Mouse (Mus musculus) olfactory bulb, adult 2 months (tissue): Measurements from ENCODE around the gene Styx. TPM values are rescaled to one million over a fixed set of nuclear protein-coding genes. Genes with fewer than 3 reads are reported as not detected.
A peak's percentile ranks its signal among the peaks of the same experiment; 100 is the strongest.
"Not testable (repeated sequence)": the region's sequence is repeated elsewhere in the genome, so short reads cannot be mapped to it uniquely, and the experiment has no call there.

Experiments used
- H3K27ac ChIP-seq: fragments of 200-500 bp; 2 replicates; pipeline ENCODE4 v1.5.1; 2012; ENCODE audit warnings: low read depth, low read length; ENCODE audit not compliant: insufficient read depth
- H3K4me1 ChIP-seq: fragments of 200-500 bp; 2 replicates; pipeline ENCODE4 v1.6.1; 2012; ENCODE audit warnings: low read length; ENCODE audit not compliant: control insufficient read depth, insufficient read depth
- H3K4me3 ChIP-seq: fragments of 200-500 bp; 2 replicates; pipeline ENCODE4 v1.5.1; 2012; ENCODE audit warnings: mild to moderate bottlenecking, low read depth, low read length, moderate library complexity; ENCODE audit not compliant: insufficient read depth
- CTCF ChIP-seq: fragments of 200-500 bp; IDR thresholded peaks from 2 replicates; pipeline ENCODE4 v1.5.1; 2012; ENCODE audit warnings: low read depth, mild to moderate bottlenecking, low read length, moderate library complexity; ENCODE audit not compliant: insufficient read depth
- POLR2A ChIP-seq: fragments of 200-500 bp; IDR thresholded peaks from 2 replicates; pipeline ENCODE4 v1.6.1; 2012; ENCODE audit warnings: mild to moderate bottlenecking, low read depth, low read length, moderate library complexity; ENCODE audit not compliant: insufficient read depth
- WGBS: fragments of 180-500 bp; shearing (Covaris S2); methylation state at CpG from one replicate; pipeline ENCODE4 v1.1.7; 2018; 5-methylcytosine and 5-hydroxymethylcytosine counted together
- polyA plus RNA-seq: library from polyadenylated mRNA; stranded (reverse); fragments of >200 nt; gene quantifications from 2 replicates; pipeline ENCODE4 v1.2.4, GENCODE M21; 2012; ENCODE audit warnings: low replicate concordance; ENCODE audit not compliant: missing spikeins, insufficient read depth, insufficient read length

Styx gene
- polyA plus RNA-seq, 1 experiment = not detected

- no peak overlapping the region for H3K27ac ChIP-seq
- TF ChIP-seq POLR2A (no peak), CTCF (no peak)
- peaks cover 8% of the 10 kb centered on the region for H3K4me1 ChIP-seq
- H3K4me3 ChIP-seq = no peak overlapping the region
- WGBS = no CpG with 5 or more reads among the region's 1 CpGs
These were observed 105.6 kb downstream of the Styx start for GRCm38 (mm10) chr14:45456502-45456846.

DNA sequence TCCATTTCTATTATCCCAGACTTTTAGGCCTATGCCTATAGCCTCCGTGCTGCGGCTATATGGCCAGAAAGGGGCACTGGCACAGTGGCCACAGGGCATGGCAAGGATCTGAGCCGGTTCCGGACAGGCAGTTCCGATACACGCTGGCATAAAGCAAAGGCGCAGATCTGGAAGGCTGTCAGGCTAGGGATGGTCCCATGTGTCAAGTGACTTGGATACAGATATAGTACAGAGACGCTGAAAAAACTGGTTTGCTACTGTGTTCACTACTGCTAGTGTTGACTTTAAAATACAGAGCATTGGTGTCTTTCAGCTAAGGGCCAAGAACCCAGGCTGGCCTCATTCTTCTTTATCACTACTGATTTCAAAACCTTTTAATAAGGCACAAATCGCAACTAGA, 106.1 kb downstream of the Styx start:
- Histone ChIP-seq H3K27ac (no peak overlapping the region), H3K4me3 (no peak overlapping the region), H3K4me1 (peaks cover 8% of the 10 kb centered on the region)
- TF ChIP-seq CTCF (no peak), POLR2A (no peak)
- WGBS = 82% methylated on average over 9 of the region's 9 CpGs

DNA sequence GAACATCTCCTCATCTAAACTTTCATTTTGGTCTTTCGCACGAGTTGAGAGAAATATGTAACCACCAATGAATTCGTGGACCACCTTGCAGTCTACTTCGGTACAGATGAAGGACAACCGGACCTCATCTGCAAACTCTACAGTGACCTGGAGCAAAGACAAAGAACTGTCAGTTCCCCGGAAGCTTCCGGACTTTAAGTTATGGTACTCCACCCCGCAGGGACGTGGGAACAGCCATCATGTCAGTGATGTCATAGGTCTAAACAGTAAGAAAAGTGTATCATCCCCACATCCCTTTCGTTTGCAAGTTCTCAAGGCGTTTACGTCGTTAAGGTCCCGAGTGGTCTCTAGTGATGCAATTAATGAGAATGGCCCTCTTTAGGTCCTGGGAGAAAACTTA, 109.0 kb downstream of the Styx start:
- no peak for TF ChIP-seq POLR2A
- Histone ChIP-seq H3K4me1 (peaks cover 12% of the 10 kb centered on the region; the same call in 1 of the 2 replicates), H3K4me3 (no peak overlapping the region), H3K27ac (no peak overlapping the region)
- WGBS = 92% methylated on average over 14 of the region's 14 CpGs

- Histone ChIP-seq H3K27ac (no peak overlapping the region), H3K4me3 (no peak overlapping the region), H3K4me1 (peaks cover 12% of the 10 kb centered on the region; the same call in 1 of the 2 replicates)
- 94% methylated on average over 10 of the region's 10 CpGs for WGBS
- TF ChIP-seq POLR2A = no peak
- no peak for TF ChIP-seq CTCF
These were observed 109.6 kb downstream of the Styx start for GRCm38 (mm10) chr14:45460491-45460890.

DNA sequence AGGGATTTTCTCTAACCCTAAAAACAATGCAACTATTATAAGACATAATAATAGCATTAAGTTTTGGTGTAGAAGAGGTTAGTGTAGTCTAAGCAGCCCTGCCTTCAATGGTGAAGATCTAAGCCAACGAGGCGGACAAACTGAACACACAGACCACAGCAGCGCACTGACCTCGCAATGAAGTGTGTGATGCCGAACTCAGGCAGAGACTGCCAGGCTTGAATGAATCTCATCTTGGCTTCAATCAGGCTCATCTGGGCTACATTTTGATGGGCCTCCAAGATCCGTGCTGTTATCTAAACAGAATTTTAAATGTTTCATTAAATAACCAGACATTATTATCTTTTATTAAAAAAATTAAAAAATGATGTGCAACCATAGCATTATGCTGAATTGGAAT, 111.1 kb downstream of the Styx start:
- Histone ChIP-seq H3K27ac (no peak overlapping the region), H3K4me3 (no peak overlapping the region), H3K4me1 (peaks cover 11% of the 10 kb centered on the region; the same call in 1 of the 2 replicates)
- no peak for TF ChIP-seq CTCF
- no peak for TF ChIP-seq POLR2A
- WGBS = 74% methylated on average over 6 of the region's 6 CpGs

- Histone ChIP-seq H3K27ac (no peak overlapping the region), H3K4me1 (peaks cover 10% of the 10 kb centered on the region; the same call in 1 of the 2 replicates), H3K4me3 (no peak overlapping the region)
- TF ChIP-seq POLR2A = no peak
- TF ChIP-seq CTCF = no peak
- 25% methylated on average over 6 of the region's 6 CpGs for WGBS
These were observed 111.5 kb downstream of the Styx start for GRCm38 (mm10) chr14:45462374-45462773.

DNA sequence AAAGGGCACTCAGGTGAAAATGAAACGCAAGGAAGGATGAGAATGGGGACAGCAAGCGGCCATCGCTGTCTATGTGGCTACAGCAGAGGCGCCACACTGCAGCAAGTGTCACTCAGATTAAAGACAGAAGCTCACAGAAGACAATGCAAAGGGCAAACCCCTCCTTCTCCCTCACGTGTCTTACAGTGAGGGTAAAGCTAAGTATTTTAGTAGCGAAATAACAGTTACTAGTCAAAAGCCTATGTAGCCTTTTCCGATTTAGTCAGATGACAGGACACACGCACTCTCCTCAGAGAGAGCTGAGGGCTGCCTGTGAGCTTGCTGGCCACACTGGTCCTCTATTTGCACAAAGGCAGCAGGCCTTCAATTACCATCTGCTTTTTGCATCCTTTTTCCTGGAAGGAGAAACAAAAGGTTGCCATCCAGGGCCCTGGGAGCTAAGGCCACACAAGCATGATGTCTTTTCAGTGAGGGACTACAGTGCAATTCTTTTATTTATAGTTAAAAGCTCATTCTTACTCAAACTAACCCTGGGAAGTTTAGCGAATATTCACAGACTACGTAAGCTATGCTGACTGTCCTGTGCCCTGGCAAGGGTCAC, 112.1 kb downstream of the Styx start:
- WGBS = 63% methylated on average over 10 of the region's 10 CpGs

DNA sequence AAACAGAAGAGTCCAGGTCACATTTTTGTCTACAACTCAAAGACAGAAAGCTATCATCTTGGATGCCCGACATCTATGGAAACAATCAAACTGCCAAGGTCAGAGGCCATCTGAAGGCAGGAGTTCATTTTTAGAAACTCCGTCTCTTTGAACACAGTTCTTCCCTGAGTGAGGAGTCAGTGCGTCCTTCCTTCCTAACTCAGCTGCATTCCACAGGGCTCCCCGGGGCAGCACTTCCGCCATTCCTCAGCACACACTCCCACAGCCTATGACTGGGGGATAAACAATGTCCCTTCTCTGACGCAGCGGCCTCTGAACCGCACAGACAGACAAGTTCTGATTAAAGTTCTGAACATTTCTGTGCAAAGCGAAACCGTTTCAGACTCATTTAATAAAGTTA, 112.7 kb downstream of the Styx start:
- 0 out of 2 replicates have a peak overlapping the region, but pooled peaks have one; percentile 27 for H3K27ac ChIP-seq
- H3K4me3 ChIP-seq = no peak overlapping the region
- TF ChIP-seq POLR2A = no peak
- no peak for TF ChIP-seq CTCF
- H3K4me1 ChIP-seq = peaks cover 10% of the 10 kb centered on the region; the same call in 1 of the 2 replicates
- WGBS = 44% methylated on average over 10 of the region's 10 CpGs

More for the DNA sequence above, 112.1 kb downstream of the Styx start:
- TF ChIP-seq CTCF (no peak), POLR2A (no peak)
- 0 out of 2 replicates have a peak overlapping the region, but pooled peaks have one; percentile 27 for H3K27ac ChIP-seq
- H3K4me3 ChIP-seq = no peak overlapping the region
- peaks cover 10% of the 10 kb centered on the region; the same call in 1 of the 2 replicates for H3K4me1 ChIP-seq

DNA sequence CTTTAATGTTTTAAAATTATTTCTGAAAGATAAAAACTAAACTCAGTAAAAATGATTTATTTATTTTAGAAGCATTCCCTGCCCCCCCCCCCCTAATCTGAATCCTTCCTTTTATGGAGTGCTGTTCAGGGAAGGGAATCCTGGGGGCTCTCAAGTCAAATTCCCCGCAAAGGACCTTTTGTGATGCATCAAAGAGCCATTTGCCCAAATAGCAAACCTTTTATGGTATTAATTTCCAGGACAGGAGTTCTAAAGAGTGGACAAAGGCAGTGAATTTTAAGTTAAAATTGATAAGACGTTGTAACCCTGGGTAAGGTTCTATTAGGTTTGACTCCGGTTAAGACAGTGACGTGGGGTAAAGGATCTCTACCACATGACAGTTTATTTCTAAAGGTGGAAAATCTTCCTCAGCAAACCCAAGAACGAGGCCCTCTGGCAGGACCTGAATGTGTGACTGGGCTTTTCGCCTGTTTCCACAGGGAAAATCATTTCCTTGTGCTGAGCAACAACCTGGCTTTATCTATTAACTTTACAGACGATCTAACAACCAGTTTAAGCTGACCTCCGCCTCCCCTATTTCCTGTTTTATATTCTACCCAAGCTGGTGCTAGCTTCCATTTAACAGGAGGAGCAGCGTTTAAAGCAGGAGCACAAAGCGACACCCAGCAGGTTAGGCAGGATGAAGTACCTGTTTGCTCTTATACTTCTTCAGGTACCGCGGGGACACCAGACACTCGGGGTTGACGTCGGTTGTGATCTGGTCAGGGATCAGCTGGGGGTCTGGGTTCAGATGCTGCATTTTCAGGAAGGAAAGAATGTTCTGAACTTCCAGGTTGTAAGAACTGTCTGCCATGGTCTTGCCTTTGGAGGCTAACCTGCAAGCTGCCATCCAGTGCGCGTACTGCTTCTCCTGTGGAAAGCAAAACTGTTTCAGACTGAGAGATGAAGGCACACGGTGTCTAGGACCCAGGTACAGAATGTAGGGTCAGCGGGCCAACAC, 113.4 kb downstream of the Styx start:
- no peak for TF ChIP-seq CTCF
- TF ChIP-seq POLR2A = no peak
- 81% methylated on average over 19 of the region's 19 CpGs for WGBS
- no peak overlapping the region for H3K27ac ChIP-seq

GRCm38 (mm10) chr14:45466371-45466770, 115.5 kb downstream of the Styx start:
- not testable (repeated sequence) for H3K4me1 ChIP-seq, H3K27ac ChIP-seq, H3K4me3 ChIP-seq
- 96% methylated on average over 8 of the region's 8 CpGs for WGBS

More for the DNA sequence above, 113.4 kb downstream of the Styx start:
- peaks cover 10% of the 10 kb centered on the region; the same call in 1 of the 2 replicates for H3K4me1 ChIP-seq
- no peak overlapping the region for H3K4me3 ChIP-seq
